8 mouse cellular contexts compared by ENCODE assay signal in genomic region chr17:14943009-14943728, GRCm38 (mm10). TPM values are rescaled to one million over a fixed set of nuclear protein-coding genes. Genes with fewer than 3 reads are reported as not detected.
DNase-seq lines count a peak whose midpoint lies in the region; ATAC-seq and TF ChIP-seq lines count a peak whose summit lies in the region.

Wdr27 (minus strand) TSS chr17:14943158.
1600012H06Rik (plus strand) TSS chr17:14943184.

- under 1% methylated on average over 54 of the region's 54 CpGs for WGBS in heart, embryonic 10.5 days
- WGBS in kidney, embryonic 15.5 days, result under 1% methylated on average over 54 of the region's 54 CpGs

- no peak for TF ChIP-seq CTCF in bone marrow macrophage, adult 2 months (IDR thresholded peaks at IDR 0.05; ENCODE audit: low read depth, low read length)
- TF ChIP-seq CTCF in embryonic fibroblast, embryonic 13.5 days (IDR thresholded peaks at IDR 0.05; ENCODE audit: borderline replicate concordance, insufficient read depth, low read length), result no peak

- peaks cover 7% of the 10 kb centered on the region for H3K4me1 ChIP-seq in bone marrow macrophage, adult 2 months (ENCODE audit: control insufficient read depth, insufficient read depth, low read length)
- 0 out of 2 replicates have a peak, but pooled peaks cover 2% of the 10 kb centered on the region for H3K4me1 ChIP-seq in embryonic fibroblast, embryonic 13.5 days (ENCODE audit: control insufficient read depth, insufficient read depth, low read length)
- H3K4me1 ChIP-seq in heart, embryonic 10.5 days, result peaks cover 16% of the 10 kb centered on the region
- peaks cover 24% of the 10 kb centered on the region for H3K4me1 ChIP-seq in kidney, embryonic 15.5 days

- peak within 1 kb of the TSS; percentile 60 for H3K27ac ChIP-seq in bone marrow macrophage, adult 2 months (ENCODE audit: insufficient read depth, low read depth, low read length)
- H3K27ac ChIP-seq in embryonic fibroblast, embryonic 13.5 days (ENCODE audit: insufficient read depth, low read length), result peak within 1 kb of the TSS; percentile 21; the same call in 1 of the 2 replicates
- peak within 1 kb of the TSS; percentile 90 for H3K27ac ChIP-seq in heart, embryonic 10.5 days
- H3K27ac ChIP-seq in kidney, embryonic 15.5 days, result peak within 1 kb of the TSS; percentile 88

- H3K9me3 ChIP-seq in heart, embryonic 10.5 days, result no peaks in the 10 kb centered on the region
- H3K9me3 ChIP-seq in kidney, embryonic 15.5 days (replicated peaks), result no peaks in the 10 kb centered on the region

- peak within 1 kb of the TSS; percentile 80 for H3K9ac ChIP-seq in kidney, embryonic 15.5 days

- DNase-seq in A20 (ENCODE audit: low read depth, low spot score) (peak; percentile 97), liver (peak; percentile 97)
- peak; percentile 99 for DNase-seq in heart, embryonic 10.5 days (ENCODE audit: low spot score)
- peak; percentile 96 to 98 for DNase-seq in spleen, postnatal 4 days (ENCODE audit: low spot score in 2 of 2)

- peak; percentile 99 for ATAC-seq in kidney, embryonic 15.5 days (replicated peaks; ENCODE audit: low FRiP score)
- peak; percentile 98 for ATAC-seq in monocyte, adult 5-6 weeks (replicated peaks; ENCODE audit: insufficient number of reproducible peaks, low FRiP score, low TSS enrichment, poor library complexity, severe bottlenecking)

- no peak for TF ChIP-seq POLR2A in bone marrow macrophage, adult 2 months (IDR thresholded peaks at IDR 0.05; ENCODE audit: borderline replicate concordance, low read depth, low read length)
- peak; percentile 78 for TF ChIP-seq POLR2A in embryonic fibroblast, embryonic 13.5 days (IDR thresholded peaks at IDR 0.05; ENCODE audit: low read depth, low read length)

- peak within 1 kb of the TSS; percentile 80 for H3K4me2 ChIP-seq in kidney, embryonic 15.5 days

- peak within 1 kb of the TSS; percentile 85 for H3K4me3 ChIP-seq in bone marrow macrophage, adult 2 months (ENCODE audit: insufficient read depth, low read length)
- peak within 1 kb of the TSS; percentile 79 for H3K4me3 ChIP-seq in embryonic fibroblast, embryonic 13.5 days (ENCODE audit: insufficient read depth, low read length)
- peak within 1 kb of the TSS; percentile 77 for H3K4me3 ChIP-seq in heart, embryonic 10.5 days
- H3K4me3 ChIP-seq in kidney, embryonic 15.5 days (replicated peaks), result peak within 1 kb of the TSS; percentile 70

- no peaks in the 10 kb centered on the region for H3K27me3 ChIP-seq in heart, embryonic 10.5 days (ENCODE audit: insufficient read depth, poor library complexity, severe bottlenecking)
- no peaks in the 10 kb centered on the region for H3K27me3 ChIP-seq in kidney, embryonic 15.5 days

- peaks cover 16% of the 10 kb centered on the region for H3K36me3 ChIP-seq in heart, embryonic 10.5 days
- peaks cover 25% of the 10 kb centered on the region for H3K36me3 ChIP-seq in kidney, embryonic 15.5 days

RNA-seq across cellular contexts. Expression of gene Wdr27, which starts in this region (rescaled TPM):
- polyA plus RNA-seq in bone marrow macrophage, adult 2 months (2012; ENCODE audit: insufficient read depth, insufficient read length, missing spikeins), result 1.9 and 3.8 TPM in 2 replicates
- polyA plus RNA-seq in embryonic fibroblast, embryonic 13.5 days (2011; ENCODE audit: insufficient read length, low read depth, missing spikeins), result 1.7 and 3.3 TPM in 2 replicates
- polyA plus RNA-seq in heart, embryonic 10.5 days (2016; fragmentation: Nextera tagmentation; extraction: Ambion mirVana), result 3.2 TPM in 2 replicates
- polyA plus RNA-seq in kidney, embryonic 15.5 days (2015; fragmentation: Nextera tagmentation; extraction: Ambion mirVana), result 6.8 and 7.4 TPM in 2 replicates
- 1.6 TPM in 1 of 3 replicates, not detected in the others for total RNA-seq in monocyte, adult 5-6 weeks (2017)

RNA-seq across cellular contexts. Expression of gene 1600012H06Rik, which starts in this region (rescaled TPM):
- polyA plus RNA-seq in bone marrow macrophage, adult 2 months (2012; ENCODE audit: insufficient read depth, insufficient read length, missing spikeins), result 39.2 and 42.5 TPM in 2 replicates
- 35.5 and 43.6 TPM in 2 replicates for polyA plus RNA-seq in embryonic fibroblast, embryonic 13.5 days (2011; ENCODE audit: insufficient read length, low read depth, missing spikeins)
- polyA plus RNA-seq in heart, embryonic 10.5 days (2016; fragmentation: Nextera tagmentation; extraction: Ambion mirVana), result 29.8 and 32.8 TPM in 2 replicates
- polyA plus RNA-seq in kidney, embryonic 15.5 days (2015; fragmentation: Nextera tagmentation; extraction: Ambion mirVana), result 34.4 and 34.7 TPM in 2 replicates
- 15.5 to 27.8 TPM (median 23.1 TPM) in 3 replicates for total RNA-seq in monocyte, adult 5-6 weeks (2017)

Comparison
In these comparisons a context has a peak if more than half of its experiments do, and no peak if none do; other contexts are left out.
1. Peak in every context shown above with its lines: DNase-seq, ATAC-seq, H3K4me3 ChIP-seq and H3K27ac ChIP-seq.
2. H3K27ac ChIP-seq: peak in every context shown above with its lines; median percentile 90 in heart, embryonic 10.5 days; 88 in kidney, embryonic 15.5 days; 60 in bone marrow macrophage, adult 2 months; 21 in embryonic fibroblast, embryonic 13.5 days.